Mouse (Mus musculus): ENCODE results near the gene Bcl2. TPM values are rescaled to one million over a fixed set of nuclear protein-coding genes. Genes with fewer than 3 reads are reported as not detected.

Gene Bcl2
- total and polyA plus RNA-seq, 3 experiments, result 4.5 to 13.6 (median 8.7) TPM

GRCm38 (mm10) chr1:106559116-106559605, 154.9 kb downstream of the Bcl2 start (continued):
- TF ChIP-seq CHD2 (IDR thresholded peaks at IDR 0.05; ENCODE audit: low read length) (peak; percentile 59; the same call in 1 of the 2 replicates), MAZ (IDR thresholded peaks at IDR 0.05; ENCODE audit: low read depth, low read length) (peak; percentile 71), HCFC1 (IDR thresholded peaks at IDR 0.05; ENCODE audit: low read depth, low read length) (no peak; the same call in 1 of the 2 replicates)

GRCm38 (mm10) chr1:106555498-106556168, 158.4 kb downstream of the Bcl2 start:
- H3K4me1 ChIP-seq (ENCODE audit: control insufficient read depth in 1 of 2, insufficient read depth in 2 of 2), result peaks cover 50 to 95% of the 10 kb centered on the region in 2 experiments
- H3K4me3 ChIP-seq (replicated peaks in 1 of 3; ENCODE audit: low read depth in 2 of 3, low read length in 2 of 3, poor library complexity in 1 of 3), result no peak overlapping the region
- in situ Hi-C loops (cut with MboI; ENCODE audit: low pct_ligation_motif_present, low pct_unique_long_range_greater_than_20kb, low sequenced_read_pairs), result no loop called here
- no peaks in the 10 kb centered on the region for H3K27me3 ChIP-seq (replicated peaks)
- DNase-seq (ENCODE audit: extremely low read depth), result no peak
- H3K4me2 ChIP-seq (ENCODE audit: insufficient read depth, low read depth, poor library complexity, severe bottlenecking), result peak overlapping the region; percentile 1; the same call in 1 of the 2 replicates
- H3K27ac ChIP-seq (ENCODE audit: insufficient read depth, low read depth), result peak overlapping the region; percentile 46
- H3K9me3 ChIP-seq (replicated peaks; ENCODE audit: low read length), result no peaks in the 10 kb centered on the region
- peaks cover 3% of the 10 kb centered on the region in 2 experiments for H3K36me3 ChIP-seq (replicated peaks in 1 of 2; ENCODE audit: control insufficient read depth in 1 of 2, insufficient read depth in 1 of 2, low read length in 1 of 2)
- no peaks in the 10 kb centered on the region for H3K79me2 ChIP-seq (replicated peaks; ENCODE audit: control insufficient read depth, extremely low read depth, insufficient read depth, poor library complexity, severe bottlenecking)
- dilution Hi-C loops (cut with MboI; ENCODE audit: extremely low pct_ligation_motif_present, extremely low pct_unique_long_range_greater_than_20kb, low sequenced_read_pairs), result no loop called here
- H3K9ac ChIP-seq (ENCODE audit: insufficient read depth, low read depth), result peak overlapping the region; percentile 18
- TF ChIP-seq MXI1 (IDR thresholded peaks at IDR 0.05; ENCODE audit: low read depth, low read length) (0 out of 2 replicates have a peak, but pooled peaks have one; percentile 19), TBP (conservative IDR thresholded peaks at IDR 0.05; ENCODE audit: low read depth, low read length) (no peak), ZMIZ1 (IDR thresholded peaks at IDR 0.05; ENCODE audit: low read depth, low read length) (no peak), ZKSCAN1 (IDR thresholded peaks at IDR 0.05; ENCODE audit: borderline replicate concordance, low read depth, low read length) (no peak), JUND (conservative IDR thresholded peaks at IDR 0.05; ENCODE audit: low read depth, low read length) (no peak), MAX (IDR thresholded peaks at IDR 0.05; ENCODE audit: low read length) (peak; percentile 54), NRF1 (IDR thresholded peaks at IDR 0.05; ENCODE audit: low read depth, low read length) (no peak), RAD21 (IDR thresholded peaks at IDR 0.05; ENCODE audit: low read depth, low read length) (no peak), CTCF (conservative IDR thresholded peaks at IDR 0.05 in 1 of 2, IDR thresholded peaks at IDR 0.05 in 1 of 2; ENCODE audit: low read depth in 2 of 2, low read length in 2 of 2) (no peak), KAT2A (IDR thresholded peaks at IDR 0.05; ENCODE audit: insufficient replicate concordance, low read length) (0 out of 2 replicates have a peak, but pooled peaks have one; percentile 60), ELF1 (IDR thresholded peaks at IDR 0.05; ENCODE audit: low read depth, low read length) (no peak; the same call in 1 of the 2 replicates), HCFC1 (IDR thresholded peaks at IDR 0.05; ENCODE audit: low read depth, low read length) (no peak), MAFK (IDR thresholded peaks at IDR 0.05; ENCODE audit: insufficient replicate concordance, low read length) (0 out of 2 replicates have a peak, but pooled peaks have one; percentile 52), JUN (IDR thresholded peaks at IDR 0.05; ENCODE audit: insufficient read depth, low read depth, low read length) (no peak), SIN3A (IDR thresholded peaks at IDR 0.05; ENCODE audit: low read length) (peak; percentile 64; the same call in 1 of the 2 replicates), POLR2AphosphoS2 (IDR thresholded peaks at IDR 0.05; ENCODE audit: low read depth, low read length) (no peak), POLR2A (IDR thresholded peaks at IDR 0.05; ENCODE audit: low read depth, low read length) (no peak), TCF12 (IDR thresholded peaks at IDR 0.05; ENCODE audit: low read depth, low read length) (peak; percentile 43; the same call in 1 of the 2 replicates), MAZ (IDR thresholded peaks at IDR 0.05; ENCODE audit: low read depth, low read length) (no peak), USF2 (conservative IDR thresholded peaks at IDR 0.05; ENCODE audit: low read depth, low read length) (no peak), EP300 (IDR thresholded peaks at IDR 0.05; ENCODE audit: low read length) (peak; percentile 77), BHLHE40 (IDR thresholded peaks at IDR 0.05; ENCODE audit: low read depth, low read length) (peak; percentile 92), SMC3 (IDR thresholded peaks at IDR 0.05; ENCODE audit: low read depth, low read length) (no peak), ZC3H11A (IDR thresholded peaks at IDR 0.05; ENCODE audit: low read depth, low read length) (no peak), E2F4 (IDR thresholded peaks at IDR 0.05; ENCODE audit: insufficient replicate concordance, low read depth, low read length) (no peak), IRF4 (IDR thresholded peaks at IDR 0.05; ENCODE audit: low read depth, low read length) (peak; percentile 40; the same call in 1 of the 2 replicates), CHD2 (IDR thresholded peaks at IDR 0.05; ENCODE audit: low read length) (peak; percentile 53; the same call in 1 of the 2 replicates), ETS1 (conservative IDR thresholded peaks at IDR 0.05; ENCODE audit: low read depth, low read length) (peak; percentile 72), CHD1 (IDR thresholded peaks at IDR 0.05; ENCODE audit: low read depth, low read length) (peak; percentile 93), UBTF (IDR thresholded peaks at IDR 0.05; ENCODE audit: low read depth, low read length) (no peak), ZNF384 (IDR thresholded peaks at IDR 0.05; ENCODE audit: low read depth, low read length) (peak; percentile 12; the same call in 1 of the 2 replicates), MEF2A (IDR thresholded peaks at IDR 0.05; ENCODE audit: borderline replicate concordance, low read depth, low read length) (peak; percentile 53; the same call in 1 of the 2 replicates), MYC (IDR thresholded peaks at IDR 0.05; ENCODE audit: low read depth, low read length) (no peak), PAX5 (IDR thresholded peaks at IDR 0.05; ENCODE audit: low read length) (no peak), USF1 (IDR thresholded peaks at IDR 0.05; ENCODE audit: low read depth, low read length) (no peak)
